Mouse (Mus musculus) MEL (cell line): ENCODE measurements around the gene Klk1b5. TPM values are rescaled to one million over a fixed set of nuclear protein-coding genes. Genes with fewer than 3 reads are reported as not detected.

Experiments used
- DNase-seq: peaks from one replicate; pipeline ENCODE4 v3.0.0; 2011; ENCODE audit warnings: low read depth, low spot score
- H3K27ac ChIP-seq: 2 replicates; pipeline ENCODE4 v1.5.1; 2012; ENCODE audit warnings: low read depth, mild to moderate bottlenecking, control low read depth, low read length, moderate library complexity; ENCODE audit not compliant: control insufficient read depth
- H3K27me3 ChIP-seq, 2 experiments: fragments of 150-350 bp in 1 of 2; sonication (generic) in 1 of 2; 2 replicates each; pipeline ENCODE4 v1.6.1; 2012; ENCODE audit warnings: low read length in 2 of 2, mild to moderate bottlenecking in 2 of 2, improper control_type of control experiment in 1 of 2, moderate library complexity in 1 of 2; ENCODE audit not compliant: insufficient read depth in 2 of 2, control insufficient read depth in 1 of 2
- H3K36me3 ChIP-seq, 2 experiments: 2 replicates each; pipeline ENCODE4 v1.6.1; 2012 to 2014; ENCODE audit warnings: low read length in 2 of 2, improper control_type of control experiment in 1 of 2, inconsistent platforms in 1 of 2, mild to moderate bottlenecking in 1 of 2; ENCODE audit not compliant: insufficient read depth in 2 of 2, control insufficient read depth in 1 of 2
- H3K4me1 ChIP-seq, 2 experiments: fragments of 150-350 bp in 1 of 2; sonication (generic) in 1 of 2; 2 replicates each; pipeline ENCODE4 v1.6.1; 2012; ENCODE audit warnings: low read length in 2 of 2, improper control_type of control experiment in 1 of 2, mild to moderate bottlenecking in 1 of 2; ENCODE audit not compliant: insufficient read depth in 2 of 2, control insufficient read depth in 1 of 2
- H3K4me3 ChIP-seq, 2 experiments: fragments of 150-350 bp in 1 of 2; sonication (generic) in 1 of 2; 2 replicates each; pipeline ENCODE4 v1.5.1; 2012; ENCODE audit warnings: low read depth in 2 of 2, low read length in 2 of 2, mild to moderate bottlenecking in 2 of 2, moderate library complexity in 2 of 2, control low read depth in 1 of 2, improper control_type of control experiment in 1 of 2; ENCODE audit not compliant: control insufficient read depth in 1 of 2, insufficient read depth in 1 of 2
- H3K79me2 ChIP-seq: 2 replicates; pipeline ENCODE4 v1.6.1; 2012; ENCODE audit warnings: mild to moderate bottlenecking, low read length, moderate library complexity; ENCODE audit not compliant: control insufficient read depth, poor library complexity, insufficient read depth
- H3K9ac ChIP-seq: 2 replicates; pipeline ENCODE4 v1.6.1; 2012; ENCODE audit warnings: low read depth, mild to moderate bottlenecking, control low read depth, low read length, moderate library complexity; ENCODE audit not compliant: control insufficient read depth, poor library complexity, severe bottlenecking
- H3K9me3 ChIP-seq: fragments of 150-350 bp; sonication (generic); replicated peaks from 2 replicates; pipeline ENCODE4 v1.6.1; 2012; ENCODE audit warnings: mild to moderate bottlenecking, low read length, improper control_type of control experiment, moderate library complexity; ENCODE audit not compliant: insufficient read depth
- CHD1 ChIP-seq: IDR thresholded peaks from 2 replicates; pipeline ENCODE4 v1.6.1; 2012; ENCODE audit warnings: low read depth, mild to moderate bottlenecking, inconsistent platforms, low read length, improper control_type of control experiment
- CTCF ChIP-seq, 3 experiments: IDR thresholded peaks in 2 of 3; conservative IDR thresholded peaks in 1 of 3; 2 replicates each; pipeline ENCODE4 v1.5.1; 2011 to 2012; ENCODE audit warnings: low read length in 3 of 3, low read depth in 2 of 3, mild to moderate bottlenecking in 2 of 3, improper control_type of control experiment in 1 of 3, inconsistent platforms in 1 of 3, mixed read lengths in 1 of 3, moderate library complexity in 1 of 3; ENCODE audit not compliant: control insufficient read depth in 1 of 3, insufficient read depth in 1 of 3, poor library complexity in 1 of 3, severe bottlenecking in 1 of 3
- E2F4 ChIP-seq: IDR thresholded peaks from 2 replicates; pipeline ENCODE4 v1.6.1; 2011; ENCODE audit warnings: low read depth, low read length, improper control_type of control experiment, borderline replicate concordance
- ELF1 ChIP-seq: IDR thresholded peaks from 2 replicates; pipeline ENCODE4 v1.6.1; 2014; ENCODE audit warnings: low read depth, mild to moderate bottlenecking, inconsistent platforms, low read length, improper control_type of control experiment, moderate library complexity
- EP300 ChIP-seq, 2 experiments: IDR thresholded peaks; 2 replicates each; pipeline ENCODE4 v1.6.1; 2011; ENCODE audit warnings: improper control_type of control experiment in 2 of 2, low read length in 2 of 2, low read depth in 1 of 2, mild to moderate bottlenecking in 1 of 2
- ETS1 ChIP-seq: IDR thresholded peaks from 2 replicates; pipeline ENCODE4 v1.6.1; 2012; ENCODE audit warnings: low read depth, mild to moderate bottlenecking, inconsistent platforms, low read length, improper control_type of control experiment, moderate library complexity
- GABPA ChIP-seq: IDR thresholded peaks from 2 replicates; pipeline ENCODE4 v1.6.1; 2012; ENCODE audit warnings: low read depth, mild to moderate bottlenecking, inconsistent platforms, low read length, improper control_type of control experiment, moderate library complexity
- HCFC1 ChIP-seq: IDR thresholded peaks from 2 replicates; pipeline ENCODE4 v1.6.1; 2012; ENCODE audit warnings: low read depth, mild to moderate bottlenecking, inconsistent platforms, low read length, improper control_type of control experiment, moderate library complexity
- MEF2A ChIP-seq: IDR thresholded peaks from 2 replicates; pipeline ENCODE4 v1.6.1; 2014; ENCODE audit warnings: low read depth, mild to moderate bottlenecking, inconsistent platforms, low read length, improper control_type of control experiment; ENCODE audit not compliant: poor library complexity, insufficient replicate concordance, severe bottlenecking; ENCODE audit errors: extremely low read depth
- MYB ChIP-seq: IDR thresholded peaks from 2 replicates; pipeline ENCODE4 v1.6.1; 2011; ENCODE audit warnings: mild to moderate bottlenecking, low read depth, low read length, improper control_type of control experiment
- NRF1 ChIP-seq: IDR thresholded peaks from 2 replicates; pipeline ENCODE4 v1.6.1; 2014; ENCODE audit warnings: low read depth, mild to moderate bottlenecking, inconsistent platforms, low read length, improper control_type of control experiment, moderate library complexity; ENCODE audit not compliant: poor library complexity, insufficient read depth, severe bottlenecking
- POLR2AphosphoS2 ChIP-seq: IDR thresholded peaks from 2 replicates; pipeline ENCODE4 v1.6.1; 2011; ENCODE audit warnings: low read length, improper control_type of control experiment
- RCOR1 ChIP-seq: IDR thresholded peaks from 2 replicates; pipeline ENCODE4 v1.6.1; 2012; ENCODE audit warnings: low read depth, mild to moderate bottlenecking, inconsistent platforms, low read length, improper control_type of control experiment
- SMC3 ChIP-seq: IDR thresholded peaks from 2 replicates; pipeline ENCODE4 v1.6.1; 2011; ENCODE audit warnings: low read depth, low read length, improper control_type of control experiment
- TBP ChIP-seq: IDR thresholded peaks from 2 replicates; pipeline ENCODE4 v1.8.0; 2011; ENCODE audit warnings: low read depth, low read length, improper control_type of control experiment
- TCF12 ChIP-seq: IDR thresholded peaks from 2 replicates; pipeline ENCODE4 v1.6.1; 2014; ENCODE audit warnings: low read depth, mild to moderate bottlenecking, inconsistent platforms, low read length, improper control_type of control experiment, moderate library complexity
- UBTF ChIP-seq: IDR thresholded peaks from 2 replicates; pipeline ENCODE4 v1.6.1; 2012; ENCODE audit warnings: low read depth, mild to moderate bottlenecking, inconsistent platforms, low read length, improper control_type of control experiment, moderate library complexity, borderline replicate concordance; ENCODE audit not compliant: insufficient read depth
- USF2 ChIP-seq, 2 experiments: IDR thresholded peaks; 2 replicates each; pipeline ENCODE4 v1.6.1; 2011 to 2012; ENCODE audit warnings: improper control_type of control experiment in 2 of 2, low read length in 2 of 2, borderline replicate concordance in 1 of 2, inconsistent platforms in 1 of 2, low read depth in 1 of 2, mild to moderate bottlenecking in 1 of 2; ENCODE audit not compliant: insufficient read depth in 1 of 2
- ZC3H11A ChIP-seq: IDR thresholded peaks from 2 replicates; pipeline ENCODE4 v1.6.1; 2012; ENCODE audit warnings: low read depth, mild to moderate bottlenecking, inconsistent platforms, low read length, improper control_type of control experiment
- ZKSCAN1 ChIP-seq: IDR thresholded peaks from 2 replicates; pipeline ENCODE4 v1.6.1; 2012; ENCODE audit warnings: low read depth, mild to moderate bottlenecking, inconsistent platforms, low read length, improper control_type of control experiment, moderate library complexity
- ZMIZ1 ChIP-seq: IDR thresholded peaks from 2 replicates; pipeline ENCODE4 v1.6.1; 2012; ENCODE audit warnings: low read depth, mild to moderate bottlenecking, inconsistent platforms, low read length, improper control_type of control experiment, moderate library complexity
- polyA plus RNA-seq, 2 experiments: library from polyadenylated mRNA; stranded (reverse) in 1 of 2; unstranded in 1 of 2; fragments of >175 nt in 1 of 2; fragments of >200 nt in 1 of 2; gene quantifications; 2 replicates each; pipeline versions ENCODE4 v1.2.1 to v1.2.4; 2012; ENCODE audit warnings: low replicate concordance in 2 of 2, low read depth in 1 of 2; ENCODE audit not compliant: insufficient read length in 2 of 2, insufficient read depth in 1 of 2, missing spikeins in 1 of 2
- total RNA-seq: library from RNA; depleted of rRNA; stranded (reverse); fragments of 300-350 nt; gene quantifications from 2 replicates; pipeline ENCODE4 v1.2.3, GENCODE M21; 2012

The Klk1b5 gene
- total and polyA plus RNA-seq, 3 experiments = not detected

- Histone ChIP-seq H3K4me3 (no peak overlapping the region), H3K27ac (no peak overlapping the region), H3K9me3 (no peaks in the 10 kb centered on the region), H3K9ac (no peak overlapping the region), H3K79me2 (no peaks in the 10 kb centered on the region), H3K4me1 (peaks cover 10 to 31% of the 10 kb centered on the region in 2 experiments), H3K36me3 (peaks cover 0 to 10% of the 10 kb centered on the region in 2 experiments; a peak in 2 of 4 replicates), H3K27me3 (no peaks in the 10 kb centered on the region)
- DNase-seq = no peak
- TF ChIP-seq CHD1 (no peak), ZMIZ1 (no peak), CTCF (IDR thresholded peaks at IDR 0.05 in 2 of 3, conservative IDR thresholded peaks at IDR 0.05 in 1 of 3; ENCODE audit: control insufficient read depth in 1 of 3, insufficient read depth in 1 of 3, low read depth in 2 of 3, low read length in 3 of 3, poor library complexity in 1 of 3, severe bottlenecking in 1 of 3) (no peak), NRF1 (no peak), MEF2A (no peak), SMC3 (no peak), TCF12 (no peak), ZC3H11A (no peak), HCFC1 (no peak), MYB (no peak), ELF1 (no peak), ZKSCAN1 (no peak), EP300 (IDR thresholded peaks at IDR 0.05; ENCODE audit: low read depth in 1 of 2, low read length in 2 of 2) (no peak), POLR2AphosphoS2 (no peak), RCOR1 (no peak), ETS1 (no peak), UBTF (no peak), E2F4 (no peak), GABPA (no peak), USF2 (IDR thresholded peaks at IDR 0.05; ENCODE audit: borderline replicate concordance in 1 of 2, insufficient read depth in 1 of 2, low read depth in 1 of 2, low read length in 2 of 2) (no peak)
Measured at GRCm38 (mm10) chr7:44240712-44241111, 25.0 kb downstream of the Klk1b5 start.

DNA sequence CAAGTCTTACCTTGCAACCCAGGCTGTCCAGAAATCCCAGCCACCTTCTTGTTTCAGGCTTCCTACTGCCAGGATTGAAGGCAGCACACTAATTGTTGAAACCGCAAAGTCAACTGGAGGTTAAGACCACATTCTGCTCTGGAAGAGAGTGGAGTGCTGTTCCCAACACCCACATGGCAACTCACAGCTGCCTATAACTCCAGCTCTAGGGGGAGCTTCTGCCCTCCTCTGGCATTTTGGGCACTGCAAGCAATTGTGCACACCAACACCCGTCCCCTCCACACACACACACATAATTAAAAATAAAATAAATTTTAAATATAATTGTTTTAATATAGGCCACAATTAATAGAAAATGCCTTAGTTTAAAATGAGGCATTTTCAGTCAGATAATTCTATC lies 25.4 kb downstream of the Klk1b5 start:
- peaks cover 4% of the 10 kb centered on the region for H3K79me2 ChIP-seq
- peaks cover 10 to 30% of the 10 kb centered on the region in 2 experiments for H3K4me1 ChIP-seq
- no peak overlapping the region for H3K4me3 ChIP-seq
- H3K9me3 ChIP-seq = no peaks in the 10 kb centered on the region
- no peak for DNase-seq
- no peak for TF ChIP-seq TBP
- peak in 2 of 3 experiments; percentile 19 to 26; a peak in 1 of 6 replicates for TF ChIP-seq CTCF (IDR thresholded peaks at IDR 0.05 in 2 of 3, conservative IDR thresholded peaks at IDR 0.05 in 1 of 3; ENCODE audit: control insufficient read depth in 1 of 3, insufficient read depth in 1 of 3, low read depth in 2 of 3, low read length in 3 of 3, poor library complexity in 1 of 3, severe bottlenecking in 1 of 3)
- H3K9ac ChIP-seq = no peak overlapping the region
- H3K36me3 ChIP-seq = peaks cover 0 to 10% of the 10 kb centered on the region in 2 experiments; a peak in 2 of 4 replicates
- H3K27ac ChIP-seq = no peak overlapping the region
- H3K27me3 ChIP-seq = no peaks in the 10 kb centered on the region
